Mouse (Mus musculus): Measurements from ENCODE around the gene Pcnx3.

Pcnx3 gene

DNA sequence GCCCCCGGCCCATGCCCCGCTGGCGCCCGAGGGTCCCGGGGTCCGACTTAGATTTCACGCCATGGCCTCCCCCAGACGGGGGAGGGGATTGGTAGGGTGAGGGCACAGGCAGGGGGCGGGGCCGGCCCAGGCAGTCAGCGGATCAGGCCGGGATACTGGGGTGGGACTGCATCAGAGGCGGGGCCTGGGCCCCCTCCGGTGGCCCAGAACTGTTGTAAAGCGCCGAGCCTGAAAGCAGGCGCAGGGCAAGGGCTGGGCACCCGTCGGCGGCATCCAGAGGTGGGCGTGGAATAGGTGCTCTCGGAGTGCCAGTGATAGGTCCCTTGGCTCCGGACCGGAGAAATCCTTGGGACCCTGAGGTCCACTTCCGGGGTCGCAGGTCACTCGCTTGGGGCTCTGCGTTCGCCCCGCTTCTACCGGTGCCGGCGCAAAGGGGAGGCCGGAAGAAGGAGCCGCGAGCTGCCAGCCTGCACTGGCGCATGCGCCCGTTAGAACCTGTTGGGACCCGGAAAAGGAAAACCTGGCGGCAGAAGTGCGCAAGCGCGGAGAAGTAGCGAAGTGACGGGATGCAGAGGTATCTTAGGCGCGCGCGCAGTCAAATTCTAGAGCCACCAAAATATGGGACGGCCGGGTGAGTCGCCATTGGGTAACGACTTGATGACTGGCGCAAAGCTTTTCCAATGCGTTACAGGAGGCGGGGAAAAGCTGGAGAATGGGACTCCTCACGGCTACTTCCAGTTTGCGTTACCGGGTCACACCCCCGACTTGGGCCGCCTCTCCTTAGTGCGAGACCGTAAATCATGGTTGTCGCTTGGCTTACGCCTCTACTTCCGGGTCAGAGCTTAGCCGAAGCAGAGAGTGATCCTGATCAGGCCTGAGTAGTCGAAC lies at the start of gene Pcnx3, which contains the start of gene Map3k11:
TSS of gene Pcnx3 (minus strand) at position 709 of the 888 bp plus-strand sequence.
TSS of gene Map3k11 (plus strand) at position 543 of the 888 bp plus-strand sequence.
- in situ Hi-C loops (cut with MseI, MboI) = no loop called here

DNA sequence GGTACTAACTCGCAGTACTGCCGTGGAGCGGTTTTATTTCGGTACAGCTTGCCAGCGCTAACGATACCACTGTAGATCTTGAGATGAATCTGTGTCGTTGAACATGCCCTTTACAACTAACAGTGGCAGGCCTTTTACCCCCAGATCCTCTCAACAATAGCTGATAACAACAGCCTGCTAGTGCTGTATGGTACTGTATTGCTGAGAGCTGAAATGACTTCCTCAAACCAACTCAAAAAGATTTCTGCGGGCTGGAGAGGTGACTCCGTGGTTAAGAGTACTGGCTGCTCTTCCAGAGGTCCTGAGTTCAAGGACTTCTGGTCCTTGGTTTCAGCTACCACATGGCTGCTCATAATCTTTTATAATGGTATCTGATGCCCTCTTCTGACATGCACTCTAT lies 45.6 kb upstream of the Pcnx3 start:
- in situ Hi-C loops (cut with MseI, MboI) = no loop called here

DNA sequence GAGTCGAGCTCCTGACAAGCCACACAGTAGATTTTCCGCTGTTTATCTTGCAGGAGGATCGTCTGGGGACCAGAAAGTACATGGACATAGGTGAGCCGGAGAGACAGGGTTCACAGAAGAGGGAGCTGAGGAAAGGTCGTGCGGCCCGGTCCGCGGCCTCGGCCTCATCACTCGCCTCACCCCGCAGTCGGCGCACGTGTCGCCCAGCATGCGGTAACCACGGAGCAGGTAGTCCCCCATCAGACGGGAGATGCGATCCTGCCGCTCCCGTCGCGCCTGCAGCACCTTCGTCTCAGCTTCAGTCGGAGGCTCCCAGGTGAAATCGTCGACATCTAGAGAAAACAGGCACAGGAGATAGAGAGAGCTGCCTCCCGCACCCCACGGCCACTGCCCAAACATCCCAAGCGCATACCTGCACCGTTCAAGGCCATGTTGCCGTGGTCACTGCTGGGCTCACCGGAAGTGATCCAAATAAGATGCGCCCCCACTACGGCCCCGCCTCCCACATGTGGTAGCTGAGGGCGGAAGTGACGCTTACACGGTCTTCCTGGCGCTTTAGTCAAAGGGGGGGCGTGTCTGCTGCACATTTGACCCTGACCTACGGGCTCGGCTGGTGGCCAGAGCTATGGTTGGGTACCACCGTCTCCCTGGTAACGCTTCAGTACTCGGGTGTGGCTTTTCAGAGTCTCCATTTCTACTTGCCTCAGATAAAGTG lies 42.7 kb upstream of the Pcnx3 start:
- in situ Hi-C loops (cut with MseI, MboI) = no loop called here

DNA sequence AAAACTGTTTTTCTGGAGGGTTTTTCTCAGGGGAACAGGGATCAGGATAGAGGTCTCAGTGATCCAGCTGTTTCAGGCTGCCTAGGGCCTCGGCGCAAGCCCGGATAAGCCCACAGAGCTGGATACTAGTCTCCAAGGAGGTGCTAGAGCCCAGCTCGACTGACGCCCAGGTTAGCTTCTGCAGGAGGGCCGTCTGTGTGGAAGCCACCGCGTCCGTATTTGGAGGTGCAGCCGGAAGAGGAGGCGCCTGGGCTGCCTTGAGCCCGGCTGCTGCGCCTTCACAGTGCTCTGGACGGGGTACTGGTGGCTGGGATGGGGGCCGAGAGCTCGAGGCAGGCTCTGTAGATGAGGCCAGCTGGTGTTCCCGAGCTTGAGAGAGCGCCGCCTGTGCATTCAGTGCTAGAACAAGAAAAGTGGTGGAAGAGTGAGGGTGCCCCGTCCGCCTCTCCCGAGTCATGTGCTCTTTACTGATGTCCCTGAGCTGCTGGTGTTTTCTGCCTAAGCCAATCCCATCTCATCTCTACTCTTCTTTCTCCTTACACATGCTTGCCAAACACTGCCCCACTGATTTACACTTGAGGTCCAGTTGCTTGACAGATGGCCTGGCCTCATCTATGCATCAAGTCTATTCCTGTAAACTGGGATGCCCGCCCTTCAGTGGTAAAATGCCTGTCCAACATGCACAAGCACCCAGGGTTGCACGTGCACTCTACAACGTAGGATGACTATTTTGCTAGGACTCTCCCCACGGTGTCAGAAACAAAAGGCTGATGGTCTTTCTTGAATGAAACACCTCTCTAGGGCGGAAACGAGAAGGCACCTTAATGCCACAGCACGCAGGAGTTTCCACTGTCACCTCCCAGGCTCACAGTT lies 41.8 kb upstream of the Pcnx3 start:
- in situ Hi-C loops (cut with MseI, MboI) = no loop called here

DNA sequence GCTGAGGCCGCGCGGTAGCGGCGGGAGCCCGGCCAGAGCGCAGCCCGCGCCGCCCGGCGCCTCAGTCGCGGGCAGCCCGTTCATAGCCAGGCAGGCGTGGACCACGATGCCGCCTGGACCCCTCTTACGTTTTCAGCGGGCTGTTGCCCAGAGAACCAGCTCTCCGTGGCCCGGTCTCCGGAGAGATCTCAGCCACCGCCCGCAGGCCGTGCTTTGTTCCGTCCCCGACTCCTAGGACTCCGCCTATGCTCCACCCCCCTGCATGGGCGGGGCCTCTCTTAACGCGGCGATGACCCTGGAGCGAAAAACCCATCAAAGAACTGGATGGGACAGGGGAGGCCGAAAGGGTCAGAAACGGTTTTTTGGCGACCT lies 40.7 kb upstream of the Pcnx3 start, which contains the start of gene Fam89b:
TSS of gene Fam89b (minus strand) at position 210 of the 372 bp plus-strand sequence.
- in situ Hi-C loops (cut with MseI, MboI) = no loop called here

DNA sequence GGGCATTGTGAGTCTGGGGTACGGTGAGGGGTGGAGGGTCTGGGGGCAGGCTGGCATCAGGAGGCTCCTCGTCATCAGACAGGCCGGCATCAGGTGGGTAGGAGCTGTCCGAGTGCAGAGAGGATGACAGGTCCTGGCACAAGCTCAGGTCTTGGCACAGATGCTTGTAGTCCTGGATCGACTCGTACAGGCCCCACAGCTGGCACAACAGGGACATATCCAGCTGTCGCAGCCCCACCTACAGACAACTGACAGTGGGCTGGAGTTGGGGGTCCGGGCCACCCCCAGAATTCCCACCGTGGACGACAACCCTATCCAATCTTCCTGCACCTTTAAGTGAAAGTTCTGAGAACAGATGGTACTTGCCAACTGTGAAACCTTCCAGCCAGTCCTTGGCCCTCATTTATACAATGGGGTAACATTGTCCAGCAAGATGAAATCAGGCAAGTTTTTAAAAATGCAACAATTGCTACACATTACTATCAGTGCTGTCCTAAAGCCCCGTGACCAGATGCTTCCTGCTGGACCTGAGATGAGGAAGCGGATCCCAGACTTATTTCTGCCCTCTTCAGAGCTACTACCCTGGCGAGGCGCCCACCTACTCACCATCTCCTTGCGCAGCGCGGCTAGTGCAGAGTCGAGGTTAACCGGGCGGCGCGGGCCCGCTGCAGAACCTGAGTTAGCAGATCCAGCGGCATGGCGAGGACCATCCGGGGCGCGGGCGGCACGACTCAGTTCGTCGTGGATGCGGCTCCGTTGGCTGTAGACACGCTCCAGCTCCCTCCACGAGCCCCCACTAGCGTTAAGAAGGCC lies 40.1 kb upstream of the Pcnx3 start:
- in situ Hi-C loops (cut with MseI, MboI) = no loop called here

DNA sequence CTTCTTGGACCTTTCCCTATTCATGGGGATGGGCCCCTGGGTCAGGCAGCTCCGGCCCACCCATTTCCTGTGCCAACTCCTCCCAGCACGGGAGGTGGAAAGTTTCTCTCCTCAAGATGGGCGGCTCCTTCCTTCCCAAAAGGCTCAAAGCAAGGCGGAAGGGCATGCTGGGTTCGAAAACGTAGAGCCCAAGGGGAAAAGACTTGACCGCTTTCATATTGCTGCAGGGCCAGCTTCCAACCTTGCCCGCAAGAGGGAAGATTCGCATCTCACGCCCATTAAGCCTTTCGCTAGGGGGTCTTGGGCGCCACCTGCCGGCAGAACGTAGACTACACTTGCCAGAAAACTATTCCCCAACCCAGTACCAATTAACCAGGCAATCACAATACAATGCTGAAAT lies 39.0 kb upstream of the Pcnx3 start:
- in situ Hi-C loops (cut with MseI, MboI) = no loop called here

DNA sequence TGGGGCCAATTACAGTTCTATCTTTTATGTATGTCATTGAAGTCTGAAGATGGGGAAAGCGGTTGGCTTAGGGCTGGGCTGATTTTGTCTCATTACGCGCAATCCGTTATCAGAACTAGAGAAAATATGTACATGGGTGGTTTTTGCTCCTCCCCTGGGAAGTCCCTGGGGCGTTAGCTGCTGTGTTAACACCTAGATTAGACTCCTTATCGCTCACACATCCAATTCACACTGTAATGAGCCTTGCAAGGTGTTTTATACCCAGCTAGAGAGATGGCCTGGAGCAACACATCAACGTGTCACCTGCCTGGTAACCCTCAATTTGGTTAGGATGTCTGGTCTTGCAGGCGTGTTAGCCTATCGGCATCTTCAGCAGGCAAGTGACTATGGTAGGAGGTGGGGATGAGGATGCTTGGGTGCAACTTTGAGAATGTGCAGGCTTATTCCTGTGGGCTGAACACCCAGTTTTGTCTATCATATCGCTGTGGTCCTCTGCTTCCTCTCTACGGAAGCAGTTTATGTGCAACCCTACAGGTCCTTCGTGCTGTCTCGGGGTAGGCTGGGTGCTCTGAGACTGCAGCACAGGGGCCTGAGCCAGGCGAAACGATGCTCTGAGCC lies 38.4 kb upstream of the Pcnx3 start:
- in situ Hi-C loops (cut with MseI, MboI) = no loop called here

DNA sequence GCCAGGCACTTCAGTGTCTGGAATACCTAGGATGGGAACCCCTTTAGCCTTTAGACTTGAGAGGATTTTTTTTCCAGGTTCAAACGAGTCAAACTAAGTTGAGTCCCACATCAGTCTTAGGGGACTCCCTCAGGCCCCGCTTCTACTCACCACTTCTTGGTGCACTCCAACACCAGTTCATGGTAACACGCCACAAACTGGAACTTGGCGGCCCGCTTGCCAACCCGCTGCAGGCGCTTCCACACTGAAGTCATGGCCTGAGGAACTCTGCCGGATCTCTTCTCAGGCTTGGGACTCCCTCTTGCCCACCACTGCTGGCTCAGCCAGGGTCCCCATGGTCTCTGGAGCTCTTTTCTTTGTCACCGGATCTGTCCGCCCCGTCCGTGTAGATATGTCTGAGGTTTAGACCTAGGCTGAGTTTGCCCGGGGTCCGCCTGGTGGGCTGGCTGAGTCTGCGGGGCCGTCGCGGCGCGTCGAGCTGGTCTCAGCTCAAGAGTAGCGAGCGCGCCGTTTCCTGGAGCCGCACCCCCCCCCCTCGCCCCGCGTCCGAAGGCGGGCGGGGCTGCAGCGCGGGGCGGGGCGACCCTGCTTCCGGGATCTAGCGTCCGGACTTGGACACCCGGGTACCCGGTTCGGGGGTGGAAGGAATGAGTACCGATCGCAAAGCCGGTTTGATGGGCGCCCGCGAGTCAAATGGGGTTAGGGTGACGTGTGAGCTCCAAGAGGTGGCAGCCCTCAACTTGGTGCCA lies 37.2 kb upstream of the Pcnx3 start, which contains the start of gene Ehbp1l1:
TSS of gene Ehbp1l1 (minus strand) at position 551 of the 749 bp plus-strand sequence.
- in situ Hi-C loops (cut with MseI, MboI) = no loop called here

DNA sequence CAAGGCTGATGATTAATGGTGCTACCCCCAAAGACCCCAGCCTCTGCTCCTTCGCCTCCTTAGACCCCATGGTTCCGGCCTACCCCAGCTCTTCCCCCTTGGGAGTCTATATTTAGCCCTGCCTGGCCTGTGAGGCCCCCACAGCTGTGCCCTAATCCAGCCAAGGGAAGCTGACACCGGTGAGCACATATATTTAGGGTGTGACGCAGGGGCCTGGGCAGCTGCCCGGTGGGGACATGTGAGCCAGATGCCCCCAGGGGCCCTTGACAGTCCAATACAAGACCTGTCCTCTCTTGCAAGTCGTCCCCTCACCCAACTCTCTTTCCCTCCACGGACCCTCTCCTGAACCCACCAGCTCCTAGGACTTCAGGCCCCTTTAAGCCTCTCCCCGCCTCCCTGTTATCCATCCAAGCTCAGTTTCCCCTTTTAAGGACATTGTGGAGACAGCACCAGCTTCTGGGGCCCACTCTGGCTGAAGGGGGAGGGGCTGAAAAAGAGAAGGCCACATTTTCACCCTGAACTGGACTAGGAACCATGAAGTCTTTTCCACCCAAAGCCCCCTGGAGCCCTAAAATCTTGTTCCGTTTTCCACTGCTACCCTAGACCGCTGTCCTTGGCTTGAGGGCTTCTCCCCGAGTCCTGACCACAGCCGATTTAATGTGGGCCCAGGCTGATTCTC lies 36.5 kb upstream of the Pcnx3 start:
- in situ Hi-C loops (cut with MseI, MboI) = no loop called here

DNA sequence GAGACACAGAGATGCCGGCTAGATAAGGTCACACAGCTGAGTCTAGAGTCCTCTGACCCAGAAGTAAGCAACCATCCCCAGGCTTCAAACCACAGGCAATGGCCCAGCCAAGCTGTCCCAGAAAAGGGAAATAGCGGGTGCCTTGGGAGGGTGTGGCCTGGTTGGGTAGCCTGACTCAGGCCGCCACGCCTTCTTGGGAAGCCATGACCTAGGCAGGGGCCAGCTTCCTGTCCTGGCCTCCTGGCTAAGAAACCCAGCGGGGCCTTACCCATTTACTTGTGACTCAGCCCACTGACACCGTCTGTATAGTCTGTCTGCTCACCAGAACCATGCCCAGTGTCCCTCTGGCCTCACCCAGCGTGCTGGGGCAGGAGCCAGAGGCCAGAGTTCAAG lies 35.8 kb upstream of the Pcnx3 start:
- in situ Hi-C loops (cut with MseI, MboI) = no loop called here

DNA sequence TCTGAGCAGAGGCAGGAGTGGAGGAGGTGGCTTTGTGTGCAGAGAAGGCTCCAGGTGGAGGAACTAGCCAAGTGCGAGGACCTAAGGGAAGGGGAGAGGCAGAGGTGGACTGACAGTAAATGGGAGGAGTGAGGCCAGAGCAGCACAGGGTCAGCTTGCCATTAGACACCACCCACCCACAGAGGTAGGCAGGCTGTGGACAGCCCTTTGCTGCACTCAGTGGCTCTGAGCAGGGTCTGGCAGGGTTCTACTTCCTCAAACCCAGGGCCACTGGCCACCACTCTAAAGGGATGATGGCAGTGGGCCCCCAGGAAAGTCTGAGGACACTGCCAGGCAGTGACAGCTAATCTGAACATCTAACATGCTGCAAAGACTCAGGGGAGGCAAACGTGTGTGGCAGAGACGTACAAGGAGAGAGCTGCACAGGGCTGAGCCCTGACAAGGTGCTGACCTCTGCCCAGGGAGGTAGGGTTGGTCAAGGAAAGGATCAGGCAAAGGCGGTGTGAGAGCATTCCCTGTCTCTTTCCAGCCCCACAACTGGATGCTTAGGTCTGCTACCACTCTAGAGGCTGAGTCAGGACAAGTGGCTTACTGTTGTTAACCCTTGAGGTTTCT lies 35.3 kb upstream of the Pcnx3 start:
- in situ Hi-C loops (cut with MseI, MboI) = no loop called here

DNA sequence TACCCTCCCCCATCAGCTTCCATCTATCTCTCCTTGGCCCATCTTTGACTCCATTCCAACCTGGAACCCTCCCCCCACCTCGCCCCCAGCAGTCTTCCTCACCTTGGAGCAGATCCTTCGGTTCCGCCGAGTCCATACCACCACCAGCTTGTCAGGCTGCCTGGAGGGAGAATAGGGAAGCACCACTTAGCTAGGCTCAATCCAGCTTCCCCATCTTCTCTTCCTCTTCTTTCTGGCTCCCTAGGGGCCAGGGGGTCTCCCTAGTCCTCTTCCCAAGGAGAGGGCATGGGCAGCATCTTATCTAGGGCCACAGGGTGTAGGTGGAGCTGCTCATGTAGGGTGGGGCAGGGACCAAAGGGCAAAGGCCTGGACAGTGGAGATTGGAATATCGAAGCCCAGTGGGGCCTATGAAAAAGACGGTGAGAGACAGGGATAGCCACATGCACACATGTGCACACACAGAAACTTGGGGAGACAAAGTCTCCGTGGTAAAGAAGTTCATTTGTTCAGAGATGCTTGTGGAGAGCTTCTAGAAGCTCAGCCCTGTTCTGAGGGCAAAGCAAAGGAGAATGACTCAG lies 34.2 kb upstream of the Pcnx3 start:
- in situ Hi-C loops (cut with MseI, MboI) = no loop called here

DNA sequence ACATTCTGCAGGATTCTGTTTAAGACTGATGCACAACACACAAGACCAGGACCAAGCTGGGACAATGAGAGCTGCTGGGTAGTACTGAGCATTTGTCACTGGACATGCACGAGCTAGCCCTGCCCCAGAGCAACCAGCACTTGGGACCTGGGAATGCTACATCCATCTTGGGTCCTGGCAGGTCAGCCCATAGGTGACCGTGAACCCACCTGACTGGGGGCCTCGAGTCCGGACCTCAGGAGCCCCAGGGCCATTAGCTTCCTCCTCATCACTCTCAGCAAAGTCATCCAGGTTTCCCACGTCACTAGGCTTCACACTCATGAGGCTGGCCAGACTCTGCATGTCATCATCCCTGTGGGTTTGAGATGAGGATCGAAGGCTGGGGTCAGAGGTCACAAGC lies 32.5 kb upstream of the Pcnx3 start:
- in situ Hi-C loops (cut with MseI, MboI) = no loop called here

DNA sequence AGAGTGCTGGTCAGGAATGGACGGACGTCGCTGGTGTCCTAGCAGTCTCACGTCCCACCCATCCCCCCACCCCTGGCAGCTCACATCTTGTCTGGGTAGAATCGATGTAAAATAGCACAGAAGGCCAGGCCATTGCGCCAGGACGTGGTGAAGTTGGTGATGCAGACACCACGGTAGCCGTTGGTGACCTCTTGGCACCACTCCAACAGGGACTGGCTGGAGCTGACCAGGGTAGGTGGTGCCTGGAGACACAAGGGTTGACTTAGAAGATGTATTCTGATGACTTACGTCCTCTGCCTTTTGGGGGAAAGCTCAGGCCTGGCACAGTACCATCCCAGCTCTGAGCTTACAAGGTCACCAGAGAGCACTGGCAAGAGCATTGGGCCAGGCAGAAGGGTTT lies 28.2 kb upstream of the Pcnx3 start:
- in situ Hi-C loops (cut with MseI, MboI) = loop anchor here in 1 of 2 experiments (10.0 kb wide), 1 partner anchor 58 kb away; the partner anchor contains the start of gene Scyl1

DNA sequence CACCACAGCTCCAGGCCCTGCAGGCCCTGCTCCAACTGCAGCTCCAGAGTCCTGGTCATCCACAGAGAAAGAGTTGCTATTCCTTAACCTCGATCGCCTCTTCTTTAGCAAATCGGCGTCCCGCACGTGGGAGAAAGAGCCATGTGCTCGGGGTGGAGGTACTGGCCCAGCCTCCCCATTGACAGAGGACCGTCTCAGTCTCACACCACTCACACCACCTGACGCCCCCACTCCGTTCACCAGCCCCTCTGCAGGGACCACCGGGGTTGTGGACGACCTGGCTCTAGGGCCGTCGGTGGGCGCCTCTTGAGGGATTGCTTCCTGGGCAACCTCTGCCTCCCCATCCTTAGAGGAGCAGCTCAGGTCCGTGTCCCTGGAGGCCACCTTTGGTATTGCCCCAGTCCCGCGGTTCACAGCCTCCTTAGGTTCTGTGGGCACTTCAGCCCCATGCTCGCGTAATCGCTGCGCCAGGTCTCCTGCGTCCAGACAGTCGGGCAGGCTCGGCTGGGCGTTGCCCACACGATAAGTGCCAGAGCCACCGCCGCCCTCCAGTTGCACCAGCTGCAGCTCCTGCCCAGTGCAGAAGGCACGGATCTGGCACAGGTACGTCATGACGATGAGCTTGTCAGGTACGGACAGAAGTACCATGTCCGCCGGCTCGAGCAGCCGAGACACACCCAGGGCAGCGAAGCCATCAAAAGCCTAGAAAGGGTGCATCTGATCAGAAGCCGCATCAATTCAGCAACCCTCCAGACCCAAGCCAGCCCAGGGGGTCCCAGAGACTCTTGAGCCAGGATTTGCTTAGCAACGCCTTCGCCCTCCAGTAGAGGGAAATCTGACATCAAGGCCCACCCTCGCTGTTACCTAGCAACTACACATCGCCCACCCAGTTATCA lies 27.3 kb upstream of the Pcnx3 start:
- in situ Hi-C loops (cut with MseI, MboI) = loop anchor here in 1 of 2 experiments (10.0 kb wide), 1 partner anchor 59 kb away; the partner anchor contains the start of gene Scyl1

DNA sequence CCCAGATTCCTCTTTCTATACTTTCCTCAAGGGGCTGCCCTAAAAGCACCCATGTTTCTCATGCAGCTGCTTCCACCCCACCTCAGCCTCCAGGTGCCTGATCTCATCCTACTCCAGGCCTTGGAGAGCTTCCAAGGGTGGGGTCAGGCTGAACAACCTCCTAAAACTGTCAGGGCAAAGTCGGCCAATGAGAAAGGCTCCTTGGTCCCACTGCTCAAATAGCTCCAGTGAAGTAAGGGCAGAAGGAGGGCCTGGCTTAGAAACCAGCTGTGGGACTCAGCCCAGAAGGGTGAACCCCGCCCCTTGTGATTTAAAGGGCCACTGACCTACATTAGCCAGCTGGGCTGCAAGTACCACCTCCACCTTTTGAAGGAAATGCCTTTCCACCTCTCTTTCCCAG lies 25.0 kb upstream of the Pcnx3 start:
- in situ Hi-C loops (cut with MseI, MboI) = loop anchor here in 1 of 2 experiments (10.0 kb wide), 1 partner anchor 61 kb away; the partner anchor contains the start of gene Scyl1
